Mouse (Mus musculus) right cerebral cortex, postnatal 25 days (tissue): ENCODE results near the gene Abhd5.

Source experiments
- DNase-seq: peaks from one replicate; pipeline ENCODE4 v3.0.0; 2022

Gene Abhd5

GRCm38 (mm10) chr9:122349286-122349685 is 2.1 kb upstream of the Abhd5 start:
- DNase-seq, result no peak

GRCm38 (mm10) chr9:122350396-122351130 is 845 bp upstream of the Abhd5 start:
- no peak for DNase-seq

GRCm38 (mm10) chr9:122352025-122352392 is 601 bp downstream of the Abhd5 start:
- no peak for DNase-seq

- DNase-seq, result no peak
Measured at GRCm38 (mm10) chr9:122352911-122353310, 1.5 kb downstream of the Abhd5 start.

- DNase-seq, result no peak
Measured at GRCm38 (mm10) chr9:122354240-122354639, 2.8 kb downstream of the Abhd5 start.

- no peak for DNase-seq
Measured at GRCm38 (mm10) chr9:122357073-122357472, 5.7 kb downstream of the Abhd5 start.

- no peak for DNase-seq
Measured at GRCm38 (mm10) chr9:122357626-122358025, 6.2 kb downstream of the Abhd5 start.

- no peak for DNase-seq
Measured at GRCm38 (mm10) chr9:122364171-122364570, 12.8 kb downstream of the Abhd5 start.

- no peak for DNase-seq
Measured at GRCm38 (mm10) chr9:122370292-122370794, 18.9 kb downstream of the Abhd5 start.

- DNase-seq, result no peak
Measured at GRCm38 (mm10) chr9:122372506-122372905, 21.1 kb downstream of the Abhd5 start.

- no peak for DNase-seq
Measured at GRCm38 (mm10) chr9:122372991-122373390, 21.6 kb downstream of the Abhd5 start.

- no peak for DNase-seq
Measured at GRCm38 (mm10) chr9:122378986-122379385, 27.6 kb downstream of the Abhd5 start.

- no peak for DNase-seq
Measured at GRCm38 (mm10) chr9:122380959-122381358, 29.6 kb downstream of the Abhd5 start.

- DNase-seq, result no peak
Measured at GRCm38 (mm10) chr9:122382006-122382405, 30.6 kb downstream of the Abhd5 start.

GRCm38 (mm10) chr9:122386015-122386414 is 34.6 kb downstream of the Abhd5 start:
- DNase-seq, result no peak

- DNase-seq, result no peak
Measured at GRCm38 (mm10) chr9:122389287-122389920, 38.0 kb downstream of the Abhd5 start.

GRCm38 (mm10) chr9:122395816-122396215 is 44.4 kb downstream of the Abhd5 start:
- no peak for DNase-seq

- no peak for DNase-seq
Measured at GRCm38 (mm10) chr9:122397156-122397555, 45.7 kb downstream of the Abhd5 start.

- peak; percentile 51 for DNase-seq
Measured at GRCm38 (mm10) chr9:122398746-122399145, 47.3 kb downstream of the Abhd5 start.

GRCm38 (mm10) chr9:122401239-122401638 is 49.8 kb downstream of the Abhd5 start:
- no peak for DNase-seq

- no peak for DNase-seq
Measured at GRCm38 (mm10) chr9:122410437-122411175, 59.2 kb downstream of the Abhd5 start.

GRCm38 (mm10) chr9:122414648-122415047 is 63.2 kb downstream of the Abhd5 start:
- no peak for DNase-seq

GRCm38 (mm10) chr9:122415056-122415775 is 63.8 kb downstream of the Abhd5 start:
- DNase-seq, result no peak
